In genomic region chr9:79971619-79972018, GRCm38 (mm10) we compare ENCODE assay signal across 22 mouse cellular contexts. TPM values are rescaled to one million over a fixed set of nuclear protein-coding genes. Genes with fewer than 3 reads are reported as not detected.
A peak's percentile ranks its signal among the peaks of the same experiment; 100 is the strongest.
DNase-seq lines count a peak whose midpoint lies in the region; ATAC-seq and TF ChIP-seq lines count a peak whose summit lies in the region.
"Had no signal": no experiment of that assay in that cellular context is flagged by ENCODE, and none has a peak within 500 bp of the region (broad histone marks: within the 10 kb centered on the region; RNA-seq: fewer than 3 reads in every experiment).

No protein-coding gene starts in this region.

- ATAC-seq in intestine, embryonic 14.5 days (replicated peaks; ENCODE audit: low FRiP score, low TSS enrichment, low read depth) = no peak
- ATAC-seq in intestine, postnatal 0 days = no peak
- peak; percentile 43; the same call in 1 of the 2 replicates for ATAC-seq in megakaryocyte, adult 5-6 weeks (ENCODE audit: poor library complexity, severe bottlenecking)
- ATAC-seq: forebrain, postnatal 0 days; liver, embryonic 12.5 days had no signal

- TF ChIP-seq CTCF in intestine, postnatal 0 days (IDR thresholded peaks at IDR 0.05; ENCODE audit: low read depth) = no peak

- no peaks in the 10 kb centered on the region for H3K36me3 ChIP-seq in intestine, embryonic 14.5 days (ENCODE audit: control insufficient read depth, insufficient read depth, low read length)
- no peaks in the 10 kb centered on the region for H3K36me3 ChIP-seq in intestine, postnatal 0 days (ENCODE audit: control insufficient read depth, insufficient read depth)
- H3K36me3 ChIP-seq: embryonic facial prominence, embryonic 10.5 days; hindbrain, embryonic 12.5 days; liver, embryonic 12.5 days had no signal

- WGBS in intestine, embryonic 14.5 days = 62% methylated on average over 6 of the region's 6 CpGs
- WGBS in intestine, postnatal 0 days = 68% methylated on average over 6 of the region's 6 CpGs

- H3K27ac ChIP-seq in intestine, embryonic 14.5 days (ENCODE audit: low read depth) = peak overlapping the region; percentile 54
- H3K27ac ChIP-seq in intestine, postnatal 0 days (ENCODE audit: low read depth, low read length) = no peak overlapping the region
- H3K27ac ChIP-seq in brown adipose tissue, adult 24 weeks (replicated peaks; ENCODE audit: low read depth, low read length) = peak overlapping the region; percentile 97
- H3K27ac ChIP-seq: embryonic facial prominence, embryonic 10.5 days; hindbrain, embryonic 12.5 days; liver, embryonic 12.5 days; macrophage had no signal

- peak; percentile 69 for DNase-seq in gastrocnemius, adult 18-20 months (ENCODE audit: low spot score)
- no peak for DNase-seq in gastrocnemius, postnatal 25 days
- DNase-seq in intestine, embryonic 14.5 days (ENCODE audit: low spot score) = no peak
- DNase-seq in retina, embryonic 14.5 days (ENCODE audit: low spot score) = no peak
- DNase-seq in cerebellum, adult 18-20 months = no peak
- DNase-seq: B cell, adult 2 months; cerebellum, postnatal 14 days; forebrain, postnatal 0 days; gastrocnemius, postnatal 14 days; kidney, adult 18-20 months; layer of hippocampus, postnatal 36 days; left cerebral cortex, postnatal 4 days; midbrain, embryonic 14.5 days; thymus, adult 18-20 months had no signal

- peaks cover 17% of the 10 kb centered on the region; the same call in 1 of the 2 replicates for H3K4me1 ChIP-seq in intestine, embryonic 14.5 days (replicated peaks; ENCODE audit: control insufficient read depth, insufficient read depth, low read length)
- no peaks in the 10 kb centered on the region for H3K4me1 ChIP-seq in intestine, postnatal 0 days (replicated peaks; ENCODE audit: control insufficient read depth, insufficient read depth, low read length)
- peaks cover 9% of the 10 kb centered on the region for H3K4me1 ChIP-seq in brown adipose tissue, adult 24 weeks (ENCODE audit: control insufficient read depth, insufficient read depth, insufficient read length, low read length)
- H3K4me1 ChIP-seq: embryonic facial prominence, embryonic 10.5 days; liver, embryonic 12.5 days had no signal

- no peaks in the 10 kb centered on the region for H3K9me3 ChIP-seq in intestine, embryonic 14.5 days (ENCODE audit: control insufficient read depth, low read length)
- H3K9me3 ChIP-seq in intestine, postnatal 0 days (ENCODE audit: control insufficient read depth) = no peaks in the 10 kb centered on the region
- H3K9me3 ChIP-seq: embryonic facial prominence, embryonic 10.5 days; hindbrain, embryonic 12.5 days; liver, embryonic 12.5 days had no signal

- H3K4me2 ChIP-seq in intestine, embryonic 14.5 days (ENCODE audit: low read length) = no peak overlapping the region
- no peak overlapping the region for H3K4me2 ChIP-seq in intestine, postnatal 0 days (replicated peaks; ENCODE audit: low read depth)
- H3K4me2 ChIP-seq: hindbrain, embryonic 12.5 days; liver, embryonic 12.5 days had no signal

- H3K9ac ChIP-seq in intestine, embryonic 14.5 days (ENCODE audit: low read length) = no peak overlapping the region
- H3K9ac ChIP-seq in intestine, postnatal 0 days (ENCODE audit: low read depth, low read length) = no peak overlapping the region
- H3K9ac ChIP-seq: forebrain, postnatal 0 days; hindbrain, embryonic 12.5 days; liver, embryonic 12.5 days had no signal

- H3K4me3 ChIP-seq in intestine, embryonic 14.5 days (ENCODE audit: low read depth, low read length) = no peak overlapping the region
- no peak overlapping the region for H3K4me3 ChIP-seq in intestine, postnatal 0 days (ENCODE audit: low read depth, low read length)
- no peak overlapping the region for H3K4me3 ChIP-seq in brown adipose tissue, adult 24 weeks (ENCODE audit: insufficient read depth, low read depth, low read length)
- H3K4me3 ChIP-seq: embryonic facial prominence, embryonic 10.5 days; erythroblast, embryonic 14.5 days; hindbrain, embryonic 12.5 days; liver, embryonic 12.5 days had no signal

- no peaks in the 10 kb centered on the region for H3K27me3 ChIP-seq in intestine, embryonic 14.5 days (replicated peaks; ENCODE audit: control insufficient read depth, insufficient read depth, low read length)
- H3K27me3 ChIP-seq in intestine, postnatal 0 days (replicated peaks; ENCODE audit: control insufficient read depth, insufficient read depth, low read length) = no peaks in the 10 kb centered on the region
- H3K27me3 ChIP-seq: hindbrain, embryonic 12.5 days; liver, embryonic 12.5 days had no signal

RNA-seq across cellular contexts. Expression of gene Filip1, which starts 41.0 kb away (rescaled TPM):
- total RNA-seq in gastrocnemius, adult 18-20 months (2021) = 100 to 1,000 TPM in 1 of 2 experiments, 10 to 100 TPM in 1; 84.8 to 101 TPM
- total RNA-seq in gastrocnemius, postnatal 25 days (2021) = 10 to 100 TPM; 61.3 to 87.3 TPM
- polyA plus RNA-seq in intestine, embryonic 14.5 days (2014; fragmentation: Nextera tagmentation; extraction: Ambion mirVana) = 6.9 and 7.2 TPM in 2 replicates
- 5.3 and 6.7 TPM in 2 replicates for polyA plus RNA-seq in intestine, postnatal 0 days (2015; fragmentation: Nextera tagmentation; extraction: Ambion mirVana)
- 3.7 and 6.7 TPM in 2 replicates for polyA plus RNA-seq in brown adipose tissue, adult 24 weeks (2012; ENCODE audit: insufficient read depth, insufficient read length, missing spikeins)
- total RNA-seq in megakaryocyte, adult 5-6 weeks (2015) = 0.07 TPM in 1 of 2 replicates, not detected in the other
- total RNA-seq in megakaryocyte, adult 5-6 weeks (2017) = 0.11 and 0.94 TPM in 2 replicates
- polyA plus RNA-seq: erythroblast, embryonic 14.5 days; macrophage had no signal

Comparison
In these comparisons a context has a peak if more than half of its experiments do, and no peak if none do; other contexts are left out.
1. RNA of gene Filip1, which starts 41.0 kb away (total RNA-seq): 84.8 to 101 TPM in gastrocnemius, adult 18-20 months and 61.3 to 87.3 TPM in gastrocnemius, postnatal 25 days; 0.07 to 0.94 TPM in megakaryocyte, adult 5-6 weeks; every median in the first group is over 10 times any median in the second.